Mouse (Mus musculus) intestine, postnatal 0 days (tissue): Measurements from ENCODE around the gene Iqschfp. TPM values are rescaled to one million over a fixed set of nuclear protein-coding genes. Genes with fewer than 3 reads are reported as not detected.

ENCODE experiments used
- ATAC-seq: fragments of 200-750 bp; cut with Nextera tagmentation; 2 replicates; pipeline ENCODE4 v1.8.0; 2017; ENCODE audit warnings: mild to moderate bottlenecking, moderate TSS enrichment, moderate library complexity
- H3K27ac ChIP-seq: fragments of 300-500 bp; sonication (generic); 2 replicates; pipeline ENCODE4 v1.5.1; 2014; ENCODE audit warnings: mild to moderate bottlenecking, low read depth, low read length, moderate library complexity
- H3K27me3 ChIP-seq: fragments of 300-500 bp; sonication (generic); replicated peaks from 2 replicates; pipeline ENCODE4 v1.6.1; 2014; ENCODE audit warnings: low read length, mixed read lengths; ENCODE audit not compliant: control insufficient read depth, insufficient read depth
- H3K36me3 ChIP-seq: fragments of 300-500 bp; sonication (generic); 2 replicates; pipeline ENCODE4 v1.6.1; 2014; ENCODE audit warnings: mild to moderate bottlenecking, moderate library complexity; ENCODE audit not compliant: control insufficient read depth, insufficient read depth
- H3K4me1 ChIP-seq: fragments of 300-500 bp; sonication (generic); replicated peaks from 2 replicates; pipeline ENCODE4 v1.6.1; 2014; ENCODE audit warnings: antibody characterized with exemption, low read length, mixed read lengths; ENCODE audit not compliant: control insufficient read depth, insufficient read depth
- H3K4me2 ChIP-seq: fragments of 300-500 bp; sonication (generic); replicated peaks from 2 replicates; pipeline ENCODE4 v1.6.1; 2014; ENCODE audit warnings: low read depth, mild to moderate bottlenecking, moderate library complexity
- H3K4me3 ChIP-seq: fragments of 300-500 bp; sonication (generic); 2 replicates; pipeline ENCODE4 v1.5.1; 2014; ENCODE audit warnings: low read depth, low read length
- H3K9ac ChIP-seq: fragments of 300-500 bp; sonication (generic); 2 replicates; pipeline ENCODE4 v1.6.1; 2014; ENCODE audit warnings: mild to moderate bottlenecking, low read depth, low read length
- H3K9me3 ChIP-seq: fragments of 300-500 bp; sonication (generic); 2 replicates; pipeline ENCODE4 v1.6.1; 2016; ENCODE audit warnings: mixed run types; ENCODE audit not compliant: control insufficient read depth
- CTCF ChIP-seq: sonication (generic); IDR thresholded peaks from 2 replicates; pipeline ENCODE4 v1.5.1; 2016; ENCODE audit warnings: low read depth, mild to moderate bottlenecking, control low read depth, antibody characterized with exemption, moderate library complexity
- WGBS: fragments of 180-500 bp; shearing (Covaris S2); extraction: QIAGEN DNeasy Blood & Tissue Kit; methylation state at CpG from one replicate; pipeline ENCODE4 v1.1.7; 2014; 5-methylcytosine and 5-hydroxymethylcytosine counted together
- polyA plus RNA-seq: library from polyadenylated mRNA; unstranded; fragments of >200 nt; fragmentation: Nextera tagmentation; extraction: Ambion mirVana; gene quantifications from 2 replicates; pipeline ENCODE4 v1.2.1, GENCODE M21; 2015

Gene Iqschfp
- polyA plus RNA-seq, 1 experiment from 2014 or later, result 0.37 TPM

GRCm38 (mm10) chr3:68646387-68647130, 754.5 kb downstream of the Iqschfp start:
- Histone ChIP-seq H3K27me3 (no peaks in the 10 kb centered on the region), H3K9me3 (no peaks in the 10 kb centered on the region), H3K27ac (no peak overlapping the region), H3K4me2 (no peak overlapping the region), H3K9ac (no peak overlapping the region), H3K4me1 (no peaks in the 10 kb centered on the region), H3K4me3 (no peak overlapping the region), H3K36me3 (no peaks in the 10 kb centered on the region)
- no peak for ATAC-seq
- WGBS, result 80% methylated on average over 6 of the region's 6 CpGs
- TF ChIP-seq CTCF, result peak; percentile 50

DNA sequence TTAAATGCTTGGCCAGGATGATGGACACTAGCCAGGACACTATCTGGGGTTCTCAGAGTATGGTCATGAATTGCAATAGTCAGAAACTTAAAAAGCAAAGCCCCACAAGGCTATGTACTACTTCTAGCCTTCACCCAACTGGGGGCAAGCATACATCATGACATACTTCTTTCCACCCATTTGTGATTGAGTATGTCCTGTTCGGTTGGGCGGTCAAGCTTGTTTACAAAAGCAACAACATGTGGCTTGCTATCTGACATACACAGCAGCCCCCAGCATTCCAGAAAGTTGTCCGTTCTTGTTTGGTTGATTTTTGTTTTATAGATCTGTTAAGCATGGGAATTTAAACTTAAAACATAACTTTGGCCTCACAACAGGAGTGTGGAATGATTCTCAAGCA, 755.2 kb downstream of the Iqschfp start:
- H3K4me2 ChIP-seq, result no peak overlapping the region
- TF ChIP-seq CTCF, result no peak
- no peak overlapping the region for H3K27ac ChIP-seq
- ATAC-seq, result no peak
- H3K4me3 ChIP-seq, result no peak overlapping the region
- no peak overlapping the region for H3K9ac ChIP-seq
- 69% methylated on average over 3 of the region's 3 CpGs for WGBS
- H3K4me1 ChIP-seq, result no peaks in the 10 kb centered on the region
- H3K36me3 ChIP-seq, result no peaks in the 10 kb centered on the region
- H3K9me3 ChIP-seq, result no peaks in the 10 kb centered on the region
- no peaks in the 10 kb centered on the region for H3K27me3 ChIP-seq

GRCm38 (mm10) chr3:68650251-68650650, 758.2 kb downstream of the Iqschfp start:
- ATAC-seq, result no peak
- Histone ChIP-seq H3K4me2 (no peak overlapping the region), H3K9me3 (no peaks in the 10 kb centered on the region), H3K9ac (no peak overlapping the region), H3K27me3 (no peaks in the 10 kb centered on the region), H3K36me3 (no peaks in the 10 kb centered on the region), H3K4me3 (no peak overlapping the region), H3K27ac (no peak overlapping the region), H3K4me1 (no peaks in the 10 kb centered on the region)
- 94% methylated on average over 3 of the region's 3 CpGs for WGBS
- TF ChIP-seq CTCF, result no peak

- Histone ChIP-seq H3K4me1 (no peaks in the 10 kb centered on the region), H3K27ac (no peak overlapping the region), H3K9ac (no peak overlapping the region), H3K9me3 (no peaks in the 10 kb centered on the region), H3K4me2 (no peak overlapping the region), H3K27me3 (no peaks in the 10 kb centered on the region), H3K36me3 (no peaks in the 10 kb centered on the region), H3K4me3 (no peak overlapping the region)
- no peak for TF ChIP-seq CTCF
- no peak for ATAC-seq
- 75% methylated on average over 4 of the region's 4 CpGs for WGBS
These were observed 764.7 kb downstream of the Iqschfp start for GRCm38 (mm10) chr3:68656607-68657352.

GRCm38 (mm10) chr3:68657589-68658245, 765.7 kb downstream of the Iqschfp start:
- no peak for TF ChIP-seq CTCF
- no peak for ATAC-seq

DNA sequence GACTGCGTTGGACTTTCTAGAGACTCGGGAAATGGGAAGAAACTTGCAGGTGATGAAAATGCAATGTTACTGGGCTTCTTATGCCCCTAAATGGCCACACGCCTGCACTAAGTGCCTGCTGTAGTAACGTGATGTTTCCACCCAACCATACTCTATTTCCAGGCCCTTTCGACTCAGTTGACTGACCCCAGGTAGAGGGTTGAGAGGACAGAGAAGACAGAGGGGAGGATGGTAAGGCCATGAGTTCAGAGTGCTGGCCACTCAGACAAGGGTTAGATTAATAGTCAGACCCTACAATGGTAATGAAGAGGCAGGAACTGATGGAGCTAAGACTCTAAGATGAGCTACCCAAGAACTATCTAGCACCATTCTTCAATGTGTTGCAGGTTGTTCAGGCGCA, 768.0 kb downstream of the Iqschfp start:
- Histone ChIP-seq H3K4me2 (no peak overlapping the region), H3K27me3 (no peaks in the 10 kb centered on the region), H3K9me3 (no peaks in the 10 kb centered on the region), H3K36me3 (no peaks in the 10 kb centered on the region), H3K4me3 (no peak overlapping the region), H3K27ac (no peak overlapping the region), H3K9ac (no peak overlapping the region), H3K4me1 (no peaks in the 10 kb centered on the region)
- 98% methylated on average over 6 of the region's 6 CpGs for WGBS
- no peak for TF ChIP-seq CTCF
- no peak for ATAC-seq

More at GRCm38 (mm10) chr3:68657589-68658245, 765.7 kb downstream of the Iqschfp start:
- H3K9ac ChIP-seq, result no peak overlapping the region
- H3K4me1 ChIP-seq, result no peaks in the 10 kb centered on the region
- no peak overlapping the region for H3K27ac ChIP-seq
- no peaks in the 10 kb centered on the region for H3K27me3 ChIP-seq
- WGBS, result 32% methylated on average over 9 of the region's 9 CpGs
- H3K36me3 ChIP-seq, result no peaks in the 10 kb centered on the region
- H3K4me3 ChIP-seq, result no peak overlapping the region
- H3K9me3 ChIP-seq, result no peaks in the 10 kb centered on the region
- H3K4me2 ChIP-seq, result no peak overlapping the region
